Mouse (Mus musculus) spleen, postnatal 14 days (tissue): ENCODE measurements around the gene Pspn.
A peak's percentile ranks its signal among the peaks of the same experiment; 100 is the strongest.

Experiments used
- DNase-seq, 2 experiments: peaks; one replicate each; pipeline ENCODE4 v3.0.0; 2021 to 2022; ENCODE audit warnings: low spot score in 2 of 2

The Pspn gene

GRCm38 (mm10) chr17:56962642-56963405, 37.0 kb downstream of the Pspn start:
- DNase-seq, result no peak

DNA sequence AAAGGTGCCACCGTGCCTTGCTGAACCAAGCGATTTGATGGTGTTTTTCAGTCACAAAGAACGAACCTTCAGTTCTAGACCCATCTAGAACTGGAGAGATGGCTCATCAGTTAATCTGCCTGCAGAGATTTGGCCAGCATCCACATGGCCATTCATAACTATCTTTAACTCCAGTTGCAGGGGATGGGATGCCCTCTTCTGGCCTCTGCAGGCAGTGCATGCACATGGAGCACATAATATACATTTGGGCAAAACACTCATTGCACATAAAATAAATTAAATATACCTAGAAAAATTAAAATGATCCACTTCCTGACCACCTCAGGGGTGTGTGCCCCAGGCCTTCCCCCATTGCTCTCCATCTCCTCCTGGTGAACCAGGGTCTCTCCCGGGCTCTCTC, 37.9 kb downstream of the Pspn start:
- DNase-seq, result no peak

DNA sequence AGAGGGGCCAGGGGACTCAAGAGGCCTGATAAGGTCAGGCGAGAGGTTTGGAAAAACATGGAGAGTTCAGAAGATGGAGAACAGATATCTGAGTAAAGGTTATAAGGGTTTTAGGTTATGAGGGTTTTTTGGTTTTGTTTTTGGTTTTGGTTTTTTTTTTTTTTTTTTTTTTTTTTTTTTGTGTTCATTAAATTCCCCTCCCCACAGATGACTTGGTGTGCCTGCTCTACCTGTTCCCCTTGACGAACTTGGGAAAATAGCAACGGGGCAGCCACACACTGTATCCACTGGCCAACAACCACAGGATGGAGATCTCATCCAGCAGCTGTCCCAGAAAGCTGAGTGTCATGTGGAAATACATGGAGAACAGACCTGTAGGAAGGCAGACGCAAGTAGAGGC, 41.2 kb downstream of the Pspn start:
- DNase-seq, result no peak

GRCm38 (mm10) chr17:56957763-56958429, 41.9 kb downstream of the Pspn start:
- peak; percentile 57 to 66 for DNase-seq

- no peak for DNase-seq
These were observed 44.9 kb downstream of the Pspn start for GRCm38 (mm10) chr17:56954871-56955270.

GRCm38 (mm10) chr17:56952639-56953038, 47.2 kb downstream of the Pspn start:
- DNase-seq, result no peak

- peak; percentile 28 to 56 for DNase-seq
These were observed 48.9 kb downstream of the Pspn start for GRCm38 (mm10) chr17:56950915-56951314.
